Mouse (Mus musculus) small intestine, adult 10 weeks (tissue): Measurements from ENCODE around the gene Prss30. TPM values are rescaled to one million over a fixed set of nuclear protein-coding genes. Genes with fewer than 3 reads are reported as not detected.

ENCODE experiments used
- polyA plus RNA-seq: library from polyadenylated mRNA; stranded (reverse); fragments of 350-450 nt; fragmentation: Illumina TruSeq; extraction: RNeasy Lipid Tissue Mini Kit (QIAGEN cat#74804); gene quantifications from one replicate; pipeline ENCODE4 v1.2.3, GENCODE M21; 2014; ENCODE audit warnings: low replicate concordance

Prss30 gene
- 4.3 TPM for polyA plus RNA-seq

DNA sequence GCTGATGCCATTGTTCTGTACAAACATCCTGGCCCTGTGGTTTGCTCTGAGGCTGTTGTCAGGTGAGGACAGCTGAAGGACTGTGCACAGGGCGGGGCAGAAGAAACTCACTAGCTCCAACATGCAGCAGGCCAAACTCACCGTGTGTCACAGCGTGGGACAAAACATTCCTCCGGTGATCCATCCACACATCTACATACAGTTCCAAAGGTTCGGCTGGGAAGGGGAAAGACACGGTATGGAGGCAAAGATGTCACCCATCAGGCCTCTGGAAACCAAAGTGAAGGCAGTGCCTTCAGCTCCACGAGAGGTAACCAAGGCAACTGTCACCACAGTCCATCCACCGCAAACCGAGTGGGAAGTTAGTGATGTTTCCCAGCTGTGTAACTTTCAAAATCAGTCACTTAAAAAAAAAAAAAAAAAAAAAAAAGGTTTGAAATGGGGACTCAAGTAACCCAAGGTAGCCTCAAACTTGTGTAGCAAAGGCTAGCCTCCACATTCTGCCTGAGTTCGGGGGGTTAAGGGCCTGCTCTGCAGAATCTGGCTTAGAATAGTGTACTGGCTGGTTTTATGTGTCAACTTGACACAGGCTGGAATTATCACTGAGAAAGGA lies at the start of gene Prss30:
TSS of gene Prss30 (minus strand) at position 270 of the 613 bp plus-strand sequence.

DNA sequence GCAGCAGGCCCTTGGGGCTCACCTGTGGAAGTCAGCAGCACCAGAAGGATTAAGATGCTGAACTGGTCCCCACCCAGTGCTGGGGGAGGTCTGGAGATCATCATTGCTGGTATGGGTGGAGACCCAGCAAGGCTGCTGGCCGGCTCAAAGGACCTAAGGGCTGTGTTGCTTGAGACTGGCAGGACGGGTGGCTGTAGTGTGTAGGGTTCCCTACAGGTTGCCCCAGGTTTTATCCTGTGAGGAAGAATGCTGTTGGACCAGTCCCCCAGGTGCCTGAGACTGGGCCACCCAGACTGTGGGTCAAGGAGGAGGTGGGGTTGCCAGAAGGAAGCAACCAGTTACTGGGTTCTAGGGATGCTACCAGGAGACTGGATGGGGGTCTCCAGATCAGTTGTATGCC lies 17.5 kb upstream of the Prss30 start, which contains the start of gene Prss22:
TSS of gene Prss22 (minus strand) at position 200 of the 400 bp plus-strand sequence.

DNA sequence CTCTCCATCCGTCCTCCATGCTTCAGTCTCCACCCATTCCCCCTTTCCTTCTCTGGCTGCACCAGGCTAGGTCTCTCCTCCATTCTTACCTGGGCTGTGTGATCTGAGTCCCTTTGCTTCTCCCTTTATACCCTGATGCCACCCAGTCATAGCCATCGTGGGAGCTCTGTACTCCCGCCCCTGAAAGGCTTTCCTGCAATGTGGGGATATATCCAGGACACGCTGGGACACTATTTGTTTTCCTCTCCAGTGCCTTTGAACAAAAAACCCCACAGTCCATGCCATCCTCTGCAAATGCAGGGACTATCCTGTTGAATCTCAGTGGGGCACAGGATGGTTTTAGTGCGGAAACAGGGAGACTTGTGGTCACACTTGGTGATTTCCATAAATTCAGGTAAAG lies 25.2 kb downstream of the Prss30 start, which contains the start of gene Sbpl:
TSS of gene Sbpl (minus strand) at position 101 of the 400 bp plus-strand sequence.

DNA sequence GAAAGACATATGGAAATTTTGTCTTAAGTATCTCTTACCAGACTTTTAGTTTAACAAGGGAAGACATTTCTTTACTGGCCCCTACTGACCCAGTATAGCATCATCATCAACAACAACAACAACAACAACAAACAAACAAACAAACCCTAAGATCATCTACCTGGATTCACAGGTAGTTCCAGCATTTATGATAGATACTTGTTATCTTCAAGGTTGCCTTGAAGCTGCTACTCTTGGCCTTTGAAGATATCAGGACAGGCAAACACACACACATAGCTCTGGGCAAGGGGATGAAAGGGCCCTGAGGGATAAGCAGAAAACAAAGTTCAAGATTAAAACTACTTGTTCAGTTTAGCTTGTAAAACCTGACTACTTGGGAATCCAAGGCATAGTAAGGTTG lies 39.0 kb downstream of the Prss30 start, which contains the start of gene Sbp:
TSS of gene Sbp (plus strand) at position 301 of the 400 bp plus-strand sequence.

Other genes starting within 250 kb of the Prss30 start
- 6.4 TPM for gene Paqr4, start 239.7 kb downstream of the Prss30 start, polyA plus RNA-seq
- gene Kremen2, start 234.7 kb downstream of the Prss30 start, polyA plus RNA-seq = not detected
- gene Flywch1, start 209.0 kb downstream of the Prss30 start, polyA plus RNA-seq = 0.78 TPM
- gene Flywch2, start 194.5 kb downstream of the Prss30 start, polyA plus RNA-seq = not detected
- gene Srrm2, start 190.0 kb downstream of the Prss30 start, polyA plus RNA-seq = 109 TPM
- 18.9 TPM for gene Elob, start 151.4 kb downstream of the Prss30 start, polyA plus RNA-seq
- gene Prss33, start 144.5 kb downstream of the Prss30 start, polyA plus RNA-seq = not detected
- 6.8 TPM for gene Prss32, start 136.7 kb downstream of the Prss30 start, polyA plus RNA-seq
- gene Prss41, start 136.4 kb downstream of the Prss30 start, polyA plus RNA-seq = 1.1 TPM
- not detected for gene Prss21, start 112.5 kb downstream of the Prss30 start, polyA plus RNA-seq
- gene Dcpp1, start 99.7 kb downstream of the Prss30 start, polyA plus RNA-seq = not detected
- not detected for gene Dcpp2, start 99.7 kb downstream of the Prss30 start, polyA plus RNA-seq
- gene Dcpp3, start 63.1 kb downstream of the Prss30 start, polyA plus RNA-seq = not detected
- gene Sbp, start 38.9 kb downstream of the Prss30 start, polyA plus RNA-seq = not detected
- gene Sbpl, start 25.3 kb downstream of the Prss30 start, polyA plus RNA-seq = not detected
- not detected for gene Prss22, start 17.5 kb upstream of the Prss30 start, polyA plus RNA-seq
- gene Prss27, start 57.6 kb upstream of the Prss30 start, polyA plus RNA-seq = not detected
- gene Kctd5, start 92.9 kb upstream of the Prss30 start, polyA plus RNA-seq = 107 TPM
- 35.3 TPM for gene Pdpk1, start 170.4 kb upstream of the Prss30 start, polyA plus RNA-seq
- gene Amdhd2, start 183.2 kb upstream of the Prss30 start, polyA plus RNA-seq = 0.74 TPM
- gene Atp6v0c, start 189.1 kb upstream of the Prss30 start, polyA plus RNA-seq = 38.1 TPM
- 34.6 TPM for gene Tbc1d24, start 225.0 kb upstream of the Prss30 start, polyA plus RNA-seq
- not detected for gene Ntn3, start 229.0 kb upstream of the Prss30 start, polyA plus RNA-seq
- 2.5 TPM for gene Tedc2, start 240.3 kb upstream of the Prss30 start, polyA plus RNA-seq